Mouse (Mus musculus) ES-E14 (cell line): Measurements from ENCODE around the gene Lpgat1.

ENCODE experiments used
- CHD2 ChIP-seq: IDR thresholded peaks from 2 replicates; pipeline ENCODE4 v1.6.1; 2014; ENCODE audit warnings: mild to moderate bottlenecking, low read depth, low read length, inconsistent platforms
- HCFC1 ChIP-seq: IDR thresholded peaks from 2 replicates; pipeline ENCODE4 v1.6.1; 2012; ENCODE audit warnings: low read length, inconsistent platforms, borderline replicate concordance; ENCODE audit not compliant: insufficient read depth
- MAFK ChIP-seq: IDR thresholded peaks from 2 replicates; pipeline ENCODE4 v1.6.1; 2014; ENCODE audit warnings: mild to moderate bottlenecking, low read depth, low read length, inconsistent platforms; ENCODE audit not compliant: insufficient read depth
- ZC3H11A ChIP-seq: IDR thresholded peaks from 2 replicates; pipeline ENCODE4 v1.6.1; 2012; ENCODE audit warnings: low read depth, mild to moderate bottlenecking, inconsistent platforms, low read length, borderline replicate concordance
- ZNF384 ChIP-seq: IDR thresholded peaks from 2 replicates; pipeline ENCODE4 v1.6.1; 2012; ENCODE audit warnings: low read depth, low read length, inconsistent platforms

DNA sequence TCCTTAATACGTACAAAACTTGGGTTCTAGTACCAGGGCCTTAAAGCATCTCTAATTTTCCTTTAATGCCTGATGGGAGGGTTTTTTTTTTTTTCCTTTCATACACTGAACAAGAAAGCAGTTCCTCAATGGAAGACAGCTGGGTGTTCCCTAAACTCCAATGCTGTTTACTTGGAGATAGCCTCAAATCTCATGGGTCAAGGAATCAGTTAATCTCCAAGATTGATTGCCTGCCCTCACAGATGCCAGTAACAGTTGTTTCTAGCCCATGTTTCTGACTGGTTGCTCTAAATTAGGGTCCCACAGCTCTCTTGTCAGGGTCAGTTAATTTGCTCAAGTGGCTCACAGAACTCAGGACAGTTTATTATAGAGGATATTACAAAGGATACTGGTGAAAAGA, 30.8 kb downstream of the Lpgat1 start:
- no peak for TF ChIP-seq ZNF384
- TF ChIP-seq HCFC1: no peak
- TF ChIP-seq ZC3H11A: no peak
- TF ChIP-seq CHD2: no peak
- TF ChIP-seq MAFK: no peak
